Mouse (Mus musculus): ENCODE measurements around the gene Arhgef17. TPM values are rescaled to one million over a fixed set of nuclear protein-coding genes. Genes with fewer than 3 reads are reported as not detected.

The Arhgef17 gene
- total RNA-seq, 1 experiment, result 23.2 TPM

- Histone ChIP-seq H3K4me3 (ENCODE audit: insufficient read depth in 1 of 2, low read depth in 1 of 2, low read length in 2 of 2, poor library complexity in 1 of 2, severe bottlenecking in 1 of 2) (no peak overlapping the region), H3K36me3 (ENCODE audit: control insufficient read depth, insufficient read depth, low read length, poor library complexity, severe bottlenecking) (peaks cover 3% of the 10 kb centered on the region; the same call in 1 of the 2 replicates), H3K9me3 (ENCODE audit: control insufficient read depth, insufficient read depth, low read depth, low read length) (no peaks in the 10 kb centered on the region), H3K27ac (ENCODE audit: insufficient read depth, low read depth, low read length, poor library complexity, severe bottlenecking) (no peak overlapping the region), H3K9ac (ENCODE audit: insufficient read depth, low read depth, low read length, poor library complexity, severe bottlenecking) (no peak overlapping the region), H3K4me1 (ENCODE audit: control insufficient read depth in 2 of 2, insufficient read depth in 2 of 2, low read length in 2 of 2, poor library complexity in 1 of 2) (peaks cover 4 to 7% of the 10 kb centered on the region in 2 experiments; a peak in 2 of 4 replicates)
- no peak for TF ChIP-seq CHD2 (IDR thresholded peaks at IDR 0.05; ENCODE audit: low read depth, low read length)
- no peak for TF ChIP-seq MAFK (IDR thresholded peaks at IDR 0.05; ENCODE audit: insufficient read depth, low read depth, low read length)
- no peak for TF ChIP-seq ZC3H11A (IDR thresholded peaks at IDR 0.05; ENCODE audit: borderline replicate concordance, low read depth, low read length)
- no peak for TF ChIP-seq HCFC1 (IDR thresholded peaks at IDR 0.05; ENCODE audit: borderline replicate concordance, insufficient read depth, low read length)
- no peak for TF ChIP-seq ZNF384 (IDR thresholded peaks at IDR 0.05; ENCODE audit: low read depth, low read length)
- no peak for DNase-seq (ENCODE audit: low read depth, low spot score)
- in situ Hi-C loops (cut with MboI; ENCODE audit: low sequenced_read_pairs in 2 of 2, unreplicated experiment in 2 of 2), result no loop called here
Observed at GRCm38 (mm10) chr7:100904612-100905011, 27.3 kb downstream of the Arhgef17 start.

GRCm38 (mm10) chr7:100902451-100903137, 29.3 kb downstream of the Arhgef17 start:
- no peak overlapping the region for H3K27ac ChIP-seq (ENCODE audit: insufficient read depth, low read depth, low read length, poor library complexity, severe bottlenecking)
- in situ Hi-C loops (cut with MboI; ENCODE audit: low sequenced_read_pairs in 2 of 2, unreplicated experiment in 2 of 2), result no loop called here
- no peak for DNase-seq (ENCODE audit: low read depth, low spot score)
- TF ChIP-seq HCFC1 (IDR thresholded peaks at IDR 0.05; ENCODE audit: borderline replicate concordance, insufficient read depth, low read length) (no peak), ZNF384 (IDR thresholded peaks at IDR 0.05; ENCODE audit: low read depth, low read length) (no peak), CHD2 (IDR thresholded peaks at IDR 0.05; ENCODE audit: low read depth, low read length) (no peak), ZC3H11A (IDR thresholded peaks at IDR 0.05; ENCODE audit: borderline replicate concordance, low read depth, low read length) (no peak), MAFK (IDR thresholded peaks at IDR 0.05; ENCODE audit: insufficient read depth, low read depth, low read length) (no peak)
- H3K4me1 ChIP-seq (ENCODE audit: control insufficient read depth in 2 of 2, insufficient read depth in 2 of 2, low read length in 2 of 2, poor library complexity in 1 of 2), result no peaks in the 10 kb centered on the region
- peaks cover 2% of the 10 kb centered on the region; the same call in 1 of the 2 replicates for H3K36me3 ChIP-seq (ENCODE audit: control insufficient read depth, insufficient read depth, low read length, poor library complexity, severe bottlenecking)
- no peaks in the 10 kb centered on the region for H3K9me3 ChIP-seq (ENCODE audit: control insufficient read depth, insufficient read depth, low read depth, low read length)
- no peak overlapping the region for H3K9ac ChIP-seq (ENCODE audit: insufficient read depth, low read depth, low read length, poor library complexity, severe bottlenecking)
- no peak overlapping the region for H3K4me3 ChIP-seq (ENCODE audit: insufficient read depth in 1 of 2, low read depth in 1 of 2, low read length in 2 of 2, poor library complexity in 1 of 2, severe bottlenecking in 1 of 2)

- in situ Hi-C loops (cut with MboI; ENCODE audit: low sequenced_read_pairs in 2 of 2, unreplicated experiment in 2 of 2), result no loop called here
- DNase-seq (ENCODE audit: low read depth, low spot score), result no peak
- peaks cover 2% of the 10 kb centered on the region; the same call in 1 of the 2 replicates for H3K36me3 ChIP-seq (ENCODE audit: control insufficient read depth, insufficient read depth, low read length, poor library complexity, severe bottlenecking)
- H3K9ac ChIP-seq (ENCODE audit: insufficient read depth, low read depth, low read length, poor library complexity, severe bottlenecking), result no peak overlapping the region
- no peak overlapping the region for H3K27ac ChIP-seq (ENCODE audit: insufficient read depth, low read depth, low read length, poor library complexity, severe bottlenecking)
- TF ChIP-seq MAFK (IDR thresholded peaks at IDR 0.05; ENCODE audit: insufficient read depth, low read depth, low read length) (no peak), ZNF384 (IDR thresholded peaks at IDR 0.05; ENCODE audit: low read depth, low read length) (no peak), HCFC1 (IDR thresholded peaks at IDR 0.05; ENCODE audit: borderline replicate concordance, insufficient read depth, low read length) (no peak), ZC3H11A (IDR thresholded peaks at IDR 0.05; ENCODE audit: borderline replicate concordance, low read depth, low read length) (no peak), CHD2 (IDR thresholded peaks at IDR 0.05; ENCODE audit: low read depth, low read length) (no peak)
- H3K9me3 ChIP-seq (ENCODE audit: control insufficient read depth, insufficient read depth, low read depth, low read length), result no peaks in the 10 kb centered on the region
- peaks cover 0 to 14% of the 10 kb centered on the region in 2 experiments; a peak in 2 of 4 replicates for H3K4me1 ChIP-seq (ENCODE audit: control insufficient read depth in 2 of 2, insufficient read depth in 2 of 2, low read length in 2 of 2, poor library complexity in 1 of 2)
- H3K4me3 ChIP-seq (ENCODE audit: insufficient read depth in 1 of 2, low read depth in 1 of 2, low read length in 2 of 2, poor library complexity in 1 of 2, severe bottlenecking in 1 of 2), result no peak overlapping the region
Observed at GRCm38 (mm10) chr7:100897828-100898227, 34.1 kb downstream of the Arhgef17 start.

GRCm38 (mm10) chr7:100894833-100895226, 37.1 kb downstream of the Arhgef17 start:
- H3K4me3 ChIP-seq (ENCODE audit: insufficient read depth in 1 of 2, low read depth in 1 of 2, low read length in 2 of 2, poor library complexity in 1 of 2, severe bottlenecking in 1 of 2), result peak overlapping the region; percentile 69 to 86
- H3K27ac ChIP-seq (ENCODE audit: insufficient read depth, low read depth, low read length, poor library complexity, severe bottlenecking), result no peak overlapping the region
- peaks cover 5% of the 10 kb centered on the region; the same call in 1 of the 2 replicates for H3K36me3 ChIP-seq (ENCODE audit: control insufficient read depth, insufficient read depth, low read length, poor library complexity, severe bottlenecking)
- TF ChIP-seq ZNF384 (IDR thresholded peaks at IDR 0.05; ENCODE audit: low read depth, low read length) (no peak), ZC3H11A (IDR thresholded peaks at IDR 0.05; ENCODE audit: borderline replicate concordance, low read depth, low read length) (no peak), CHD2 (IDR thresholded peaks at IDR 0.05; ENCODE audit: low read depth, low read length) (no peak), MAFK (IDR thresholded peaks at IDR 0.05; ENCODE audit: insufficient read depth, low read depth, low read length) (no peak), HCFC1 (IDR thresholded peaks at IDR 0.05; ENCODE audit: borderline replicate concordance, insufficient read depth, low read length) (no peak)
- peak overlapping the region; percentile 84 for H3K9ac ChIP-seq (ENCODE audit: insufficient read depth, low read depth, low read length, poor library complexity, severe bottlenecking)
- DNase-seq (ENCODE audit: low read depth, low spot score), result no peak
- peaks cover 0 to 17% of the 10 kb centered on the region in 2 experiments; a peak in 2 of 4 replicates for H3K4me1 ChIP-seq (ENCODE audit: control insufficient read depth in 2 of 2, insufficient read depth in 2 of 2, low read length in 2 of 2, poor library complexity in 1 of 2)
- in situ Hi-C loops (cut with MboI; ENCODE audit: low sequenced_read_pairs in 2 of 2, unreplicated experiment in 2 of 2), result no loop called here
- no peaks in the 10 kb centered on the region for H3K9me3 ChIP-seq (ENCODE audit: control insufficient read depth, insufficient read depth, low read depth, low read length)
